Mouse (Mus musculus) CH12.LX (cell line): ENCODE data around the gene Drosha. TPM values are rescaled to one million over a fixed set of nuclear protein-coding genes. Genes with fewer than 3 reads are reported as not detected.

Experiments
- DNase-seq: peaks from one replicate; pipeline ENCODE4 v3.0.0-alpha.2; 2013; ENCODE audit errors: extremely low read depth
- H3K27ac ChIP-seq: 2 replicates; pipeline ENCODE4 v1.5.1; 2012; ENCODE audit warnings: low read depth, mild to moderate bottlenecking, control low read depth, moderate library complexity; ENCODE audit not compliant: insufficient read depth
- H3K27me3 ChIP-seq: replicated peaks from 2 replicates; pipeline ENCODE3; 2012; ENCODE audit warnings: inconsistent platforms
- H3K36me3 ChIP-seq, 2 experiments: replicated peaks in 1 of 2; 2 replicates each; pipeline versions ENCODE3 to v1.6.1; 2012; ENCODE audit warnings: inconsistent platforms in 1 of 2, low read length in 1 of 2, mild to moderate bottlenecking in 1 of 2, mixed read lengths in 1 of 2, moderate library complexity in 1 of 2; ENCODE audit not compliant: control insufficient read depth in 1 of 2, insufficient read depth in 1 of 2
- H3K4me1 ChIP-seq, 2 experiments: 2 replicates each; pipeline ENCODE4 v1.6.1; 2012; ENCODE audit warnings: inconsistent platforms in 1 of 2, moderate library complexity in 1 of 2; ENCODE audit not compliant: insufficient read depth in 2 of 2, control insufficient read depth in 1 of 2
- H3K4me2 ChIP-seq: 2 replicates; pipeline ENCODE4 v1.6.1; 2012; ENCODE audit warnings: low read depth, mild to moderate bottlenecking, control low read depth; ENCODE audit not compliant: poor library complexity, insufficient read depth, severe bottlenecking
- H3K4me3 ChIP-seq, 3 experiments: fragments of 150-350 bp in 1 of 3; sonication (generic) in 1 of 3; replicated peaks in 1 of 3; 2 replicates each; pipeline versions ENCODE3 to v1.5.1; 2011 to 2012; ENCODE audit warnings: low read depth in 2 of 3, low read length in 2 of 3, mild to moderate bottlenecking in 2 of 3, moderate library complexity in 2 of 3, control low read depth in 1 of 3, improper control_type of control experiment in 1 of 3, inconsistent platforms in 1 of 3, mixed read lengths in 1 of 3; ENCODE audit not compliant: poor library complexity in 1 of 3
- H3K79me2 ChIP-seq: replicated peaks from 2 replicates; pipeline ENCODE4 v1.6.1; 2012; ENCODE audit warnings: mild to moderate bottlenecking, moderate library complexity; ENCODE audit not compliant: control insufficient read depth, poor library complexity, insufficient read depth, severe bottlenecking; ENCODE audit errors: extremely low read depth
- H3K9ac ChIP-seq: 2 replicates; pipeline ENCODE4 v1.6.1; 2012; ENCODE audit warnings: low read depth, mild to moderate bottlenecking, control low read depth, moderate library complexity; ENCODE audit not compliant: insufficient read depth
- H3K9me3 ChIP-seq: replicated peaks from 2 replicates; pipeline ENCODE3; 2012; ENCODE audit warnings: low read length, inconsistent platforms, mixed read lengths
- BHLHE40 ChIP-seq: IDR thresholded peaks from 2 replicates; pipeline ENCODE4 v1.6.1; 2011; ENCODE audit warnings: mild to moderate bottlenecking, low read depth, low read length, improper control_type of control experiment
- CHD1 ChIP-seq: IDR thresholded peaks from 2 replicates; pipeline ENCODE4 v1.6.1; 2012; ENCODE audit warnings: low read depth, low read length, improper control_type of control experiment, inconsistent platforms
- CTCF ChIP-seq, 2 experiments: IDR thresholded peaks in 1 of 2; conservative IDR thresholded peaks in 1 of 2; 2 replicates each; pipeline ENCODE4 v1.5.1; 2011 to 2012; ENCODE audit warnings: low read depth in 2 of 2, low read length in 2 of 2, improper control_type of control experiment in 1 of 2, inconsistent platforms in 1 of 2, mild to moderate bottlenecking in 1 of 2, moderate library complexity in 1 of 2
- ELF1 ChIP-seq: IDR thresholded peaks from 2 replicates; pipeline ENCODE4 v1.6.1; 2014; ENCODE audit warnings: low read depth, mild to moderate bottlenecking, inconsistent platforms, low read length, improper control_type of control experiment
- ETS1 ChIP-seq: conservative IDR thresholded peaks from 2 replicates; pipeline ENCODE4 v1.6.1; 2012; ENCODE audit warnings: low read depth, mild to moderate bottlenecking, inconsistent platforms, low read length, improper control_type of control experiment, moderate library complexity
- GABPA ChIP-seq: IDR thresholded peaks from 2 replicates; pipeline ENCODE4 v1.6.1; 2012; ENCODE audit warnings: low read depth, low read length, improper control_type of control experiment, inconsistent platforms; ENCODE audit not compliant: insufficient replicate concordance
- HCFC1 ChIP-seq: IDR thresholded peaks from 2 replicates; pipeline ENCODE4 v1.6.1; 2012; ENCODE audit warnings: low read depth, mild to moderate bottlenecking, inconsistent platforms, low read length, improper control_type of control experiment
- IRF4 ChIP-seq: IDR thresholded peaks from 2 replicates; pipeline ENCODE4 v1.6.1; 2014; ENCODE audit warnings: low read depth, mild to moderate bottlenecking, inconsistent platforms, low read length, improper control_type of control experiment
- JUN ChIP-seq: IDR thresholded peaks from 2 replicates; pipeline ENCODE4 v1.6.1; 2011; ENCODE audit warnings: low read depth, mild to moderate bottlenecking, low read length, improper control_type of control experiment, moderate library complexity; ENCODE audit not compliant: insufficient read depth
- MAFK ChIP-seq: IDR thresholded peaks from 2 replicates; pipeline ENCODE4 v1.6.1; 2011; ENCODE audit warnings: low read length, improper control_type of control experiment; ENCODE audit not compliant: insufficient replicate concordance
- MAX ChIP-seq: IDR thresholded peaks from 2 replicates; pipeline ENCODE4 v1.6.1; 2011; ENCODE audit warnings: low read length, improper control_type of control experiment
- MYC ChIP-seq: IDR thresholded peaks from 2 replicates; pipeline ENCODE4 v1.6.1; 2011; ENCODE audit warnings: low read depth, mild to moderate bottlenecking, improper control_type of control experiment, low read length
- NELFE ChIP-seq: IDR thresholded peaks from 2 replicates; pipeline ENCODE4 v1.6.1; 2011; ENCODE audit warnings: low read depth, low read length, improper control_type of control experiment
- NRF1 ChIP-seq: IDR thresholded peaks from 2 replicates; pipeline ENCODE4 v1.6.1; 2014; ENCODE audit warnings: low read depth, mild to moderate bottlenecking, inconsistent platforms, low read length, improper control_type of control experiment, moderate library complexity
- RAD21 ChIP-seq: IDR thresholded peaks from 2 replicates; pipeline ENCODE4 v1.6.1; 2011; ENCODE audit warnings: low read depth, mild to moderate bottlenecking, low read length, improper control_type of control experiment, moderate library complexity
- RCOR1 ChIP-seq: conservative IDR thresholded peaks from 2 replicates; pipeline ENCODE4 v1.6.1; 2012; ENCODE audit warnings: low read depth, mild to moderate bottlenecking, inconsistent platforms, low read length, improper control_type of control experiment
- SIN3A ChIP-seq: IDR thresholded peaks from 2 replicates; pipeline ENCODE4 v1.6.1; 2012; ENCODE audit warnings: low read length, improper control_type of control experiment, inconsistent platforms
- SMC3 ChIP-seq: IDR thresholded peaks from 2 replicates; pipeline ENCODE4 v1.6.1; 2011; ENCODE audit warnings: low read depth, low read length, improper control_type of control experiment
- TBP ChIP-seq: conservative IDR thresholded peaks from 2 replicates; pipeline ENCODE4 v1.6.1; 2011; ENCODE audit warnings: low read depth, low read length, improper control_type of control experiment
- TCF12 ChIP-seq: IDR thresholded peaks from 2 replicates; pipeline ENCODE4 v1.6.1; 2014; ENCODE audit warnings: low read depth, mild to moderate bottlenecking, inconsistent platforms, low read length, improper control_type of control experiment
- UBTF ChIP-seq: IDR thresholded peaks from 2 replicates; pipeline ENCODE4 v1.6.1; 2012; ENCODE audit warnings: low read depth, mild to moderate bottlenecking, inconsistent platforms, low read length, improper control_type of control experiment, moderate library complexity
- USF1 ChIP-seq: IDR thresholded peaks from 2 replicates; pipeline ENCODE4 v1.6.1; 2014; ENCODE audit warnings: low read depth, mild to moderate bottlenecking, inconsistent platforms, low read length, improper control_type of control experiment
- ZC3H11A ChIP-seq: IDR thresholded peaks from 2 replicates; pipeline ENCODE4 v1.6.1; 2012; ENCODE audit warnings: low read depth, mild to moderate bottlenecking, inconsistent platforms, low read length, improper control_type of control experiment
- ZNF384 ChIP-seq: IDR thresholded peaks from 2 replicates; pipeline ENCODE4 v1.6.1; 2012; ENCODE audit warnings: low read depth, low read length, improper control_type of control experiment, inconsistent platforms
- dilution Hi-C: fragments of 300-500 bp; cut with MboI; formaldehyde crosslinking; loops from 2 replicates; pipeline ENCODE4 v1.14.3; 2020; ENCODE audit warnings: low sequenced_read_pairs; ENCODE audit not compliant: extremely low pct_unique_long_range_greater_than_20kb, extremely low pct_ligation_motif_present
- in situ Hi-C: fragments of 300-500 bp; cut with MboI; formaldehyde crosslinking; loops from 3 replicates; pipeline ENCODE4 v1.14.3; 2019; ENCODE audit warnings: low sequenced_read_pairs, low pct_ligation_motif_present, low pct_unique_long_range_greater_than_20kb, mixed read lengths
- polyA plus RNA-seq: library from polyadenylated mRNA; unstranded; fragments of >175 nt; gene quantifications from 2 replicates; pipeline ENCODE4 v1.2.1, GENCODE M21; 2012; ENCODE audit warnings: low read depth; ENCODE audit not compliant: insufficient read length
- total RNA-seq, 2 experiments: library from RNA; depleted of rRNA; stranded (reverse); fragments of 300-350 nt in 1 of 2; fragments of >200 nt in 1 of 2; gene quantifications; 2 replicates each; pipeline ENCODE4 v1.2.3; 2012 to 2014

The Drosha gene
- total and polyA plus RNA-seq, 3 experiments, result 23.4 to 81.9 (median 24.8) TPM

DNA sequence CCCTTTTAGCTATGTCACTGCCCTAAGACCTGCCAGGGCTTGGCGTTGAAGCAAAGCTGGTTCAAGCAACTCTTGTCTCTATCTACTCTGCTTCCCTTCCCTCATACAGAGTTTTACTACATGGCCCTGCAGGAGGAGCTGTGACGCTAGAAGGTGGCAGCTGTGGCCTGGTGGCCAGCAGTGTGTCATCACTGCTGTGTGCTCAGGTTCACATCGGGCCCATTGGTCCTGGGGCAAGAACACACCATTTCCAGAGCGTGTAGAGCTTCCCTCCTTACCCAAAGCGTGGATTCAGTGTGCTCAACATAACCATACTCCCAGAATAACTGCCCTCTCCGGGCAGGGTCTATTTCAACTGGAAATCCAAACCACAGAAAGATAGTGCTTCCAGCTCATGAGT lies 97.3 kb downstream of the Drosha start:
- Histone ChIP-seq H3K4me2 (no peak overlapping the region), H3K79me2 (no peaks in the 10 kb centered on the region), H3K4me1 (no peaks in the 10 kb centered on the region), H3K4me3 (no peak overlapping the region), H3K27ac (no peak overlapping the region), H3K36me3 (peaks cover 65 to 92% of the 10 kb centered on the region in 2 experiments), H3K9ac (no peak overlapping the region), H3K27me3 (no peaks in the 10 kb centered on the region), H3K9me3 (no peaks in the 10 kb centered on the region)
- dilution Hi-C loops, result no loop called here
- DNase-seq, result no peak
- in situ Hi-C loops, result no loop called here
- TF ChIP-seq RCOR1, result no peak
- TF ChIP-seq CHD1, result no peak
- no peak for TF ChIP-seq ETS1
- TF ChIP-seq RAD21, result no peak
- TF ChIP-seq ELF1, result no peak
- no peak for TF ChIP-seq NELFE
- no peak for TF ChIP-seq HCFC1
- TF ChIP-seq MYC, result no peak
- TF ChIP-seq UBTF, result no peak
- no peak for TF ChIP-seq JUN
- no peak for TF ChIP-seq SMC3
- no peak for TF ChIP-seq CTCF (conservative IDR thresholded peaks at IDR 0.05 in 1 of 2, IDR thresholded peaks at IDR 0.05 in 1 of 2; ENCODE audit: low read depth in 2 of 2, low read length in 2 of 2)
- no peak for TF ChIP-seq GABPA
- no peak for TF ChIP-seq SIN3A
- no peak for TF ChIP-seq ZC3H11A
- no peak for TF ChIP-seq BHLHE40
- TF ChIP-seq ZNF384, result no peak
- TF ChIP-seq TBP, result no peak

DNA sequence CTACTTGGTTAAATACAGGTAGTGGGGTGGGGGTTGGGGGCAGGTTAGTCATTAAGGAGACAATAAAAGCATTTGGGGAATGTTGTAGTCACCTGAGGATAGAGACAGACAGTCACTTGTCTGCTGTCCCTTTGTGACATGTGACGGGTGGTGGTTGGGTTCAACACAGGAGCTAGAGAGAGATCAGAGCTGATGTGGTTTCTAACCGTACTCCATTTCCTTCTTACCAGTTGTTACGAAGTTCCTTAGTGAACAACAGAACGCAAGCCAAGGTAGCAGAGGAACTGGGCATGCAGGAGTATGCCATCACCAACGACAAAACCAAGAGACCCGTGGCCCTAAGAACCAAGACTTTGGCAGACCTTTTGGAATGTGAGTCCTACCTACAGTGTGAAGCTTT lies 99.2 kb downstream of the Drosha start:
- Histone ChIP-seq H3K4me3 (no peak overlapping the region), H3K27ac (no peak overlapping the region), H3K9me3 (no peaks in the 10 kb centered on the region), H3K4me1 (no peaks in the 10 kb centered on the region), H3K9ac (no peak overlapping the region), H3K4me2 (no peak overlapping the region), H3K27me3 (no peaks in the 10 kb centered on the region), H3K79me2 (no peaks in the 10 kb centered on the region), H3K36me3 (peaks cover 55 to 86% of the 10 kb centered on the region in 2 experiments)
- dilution Hi-C loops, result no loop called here
- in situ Hi-C loops, result no loop called here
- no peak for DNase-seq
- TF ChIP-seq HCFC1 (no peak), USF1 (no peak), MAX (no peak), UBTF (no peak), ZNF384 (no peak), BHLHE40 (no peak), NRF1 (no peak), JUN (no peak), IRF4 (no peak), MAFK (no peak), TCF12 (no peak)
